Mouse (Mus musculus) cortical plate, adult 2 months (tissue): Measurements from ENCODE around the gene Cldn2. TPM values are rescaled to one million over a fixed set of nuclear protein-coding genes. Genes with fewer than 3 reads are reported as not detected.

Experiments used
- H3K27ac ChIP-seq: fragments of 200-500 bp; 2 replicates; pipeline ENCODE4 v1.5.1; 2012; ENCODE audit warnings: low read length, control low read depth, inconsistent platforms; ENCODE audit not compliant: insufficient read depth
- H3K4me1 ChIP-seq: fragments of 200-500 bp; 2 replicates; pipeline ENCODE4 v1.6.1; 2011; ENCODE audit warnings: low read length; ENCODE audit not compliant: control insufficient read depth, insufficient read depth
- H3K4me3 ChIP-seq: fragments of 200-500 bp; 2 replicates; pipeline ENCODE4 v1.5.1; 2011; ENCODE audit warnings: mild to moderate bottlenecking, low read length, control low read depth; ENCODE audit not compliant: insufficient read depth
- CTCF ChIP-seq: fragments of 200-500 bp; IDR thresholded peaks from 2 replicates; pipeline ENCODE4 v1.5.1; 2011; ENCODE audit warnings: mild to moderate bottlenecking, control low read depth, low read length; ENCODE audit not compliant: insufficient read depth; ENCODE audit errors: extremely low read depth
- POLR2A ChIP-seq: fragments of 200-500 bp; IDR thresholded peaks from 2 replicates; pipeline ENCODE4 v1.6.1; 2011; ENCODE audit warnings: mild to moderate bottlenecking, low read length, control low read depth; ENCODE audit not compliant: insufficient read depth; ENCODE audit errors: extremely low read depth
- polyA plus RNA-seq: library from polyadenylated mRNA; depleted of rRNA; stranded (reverse); fragments of >200 nt; gene quantifications from 2 replicates; pipeline ENCODE4 v1.2.3, GENCODE M21; 2012

Cldn2 gene
- polyA plus RNA-seq, 1 experiment = 0.06 TPM

GRCm38 (mm10) chrX:139781563-139781962, 19.1 kb upstream of the Cldn2 start:
- Histone ChIP-seq H3K4me3 (no peak overlapping the region), H3K4me1 (no peaks in the 10 kb centered on the region), H3K27ac (no peak overlapping the region)
- TF ChIP-seq POLR2A (no peak), CTCF (no peak)

GRCm38 (mm10) chrX:139782278-139783044, 18.2 kb upstream of the Cldn2 start, which contains the start of gene Ripply1:
Gene Ripply1, minus strand, starts transcription at chrX:139782353.
- no peak within 1 kb of the TSS for H3K27ac ChIP-seq
- no peaks in the 10 kb centered on the region for H3K4me1 ChIP-seq
- TF ChIP-seq POLR2A (no peak), CTCF (no peak)
- no peak within 1 kb of the TSS for H3K4me3 ChIP-seq

- H3K27ac ChIP-seq = no peak overlapping the region
- H3K4me1 ChIP-seq = no peaks in the 10 kb centered on the region
- TF ChIP-seq POLR2A (no peak), CTCF (no peak)
- no peak overlapping the region for H3K4me3 ChIP-seq
These were observed 17.6 kb upstream of the Cldn2 start for GRCm38 (mm10) chrX:139783045-139783422.

GRCm38 (mm10) chrX:139785764-139786163, 14.9 kb upstream of the Cldn2 start:
- H3K27ac ChIP-seq = no peak overlapping the region
- no peaks in the 10 kb centered on the region for H3K4me1 ChIP-seq
- TF ChIP-seq CTCF (no peak), POLR2A (no peak)
- H3K4me3 ChIP-seq = no peak overlapping the region

- Histone ChIP-seq H3K4me3 (no peak overlapping the region), H3K4me1 (no peaks in the 10 kb centered on the region), H3K27ac (no peak overlapping the region)
- no peak for TF ChIP-seq POLR2A
- no peak for TF ChIP-seq CTCF
These were observed 6.4 kb upstream of the Cldn2 start for GRCm38 (mm10) chrX:139794072-139794845.

- no peak overlapping the region for H3K4me3 ChIP-seq
- H3K27ac ChIP-seq = no peak overlapping the region
- TF ChIP-seq POLR2A (no peak), CTCF (no peak)
- no peaks in the 10 kb centered on the region for H3K4me1 ChIP-seq
These were observed 4.6 kb upstream of the Cldn2 start for GRCm38 (mm10) chrX:139796037-139796436.

- H3K4me1 ChIP-seq = no peaks in the 10 kb centered on the region
- no peak for TF ChIP-seq POLR2A
- no peak for TF ChIP-seq CTCF
- H3K27ac ChIP-seq = no peak overlapping the region
- H3K4me3 ChIP-seq = no peak overlapping the region
These were observed 2.8 kb upstream of the Cldn2 start for GRCm38 (mm10) chrX:139797875-139798274.

- no peak for TF ChIP-seq CTCF
- TF ChIP-seq POLR2A = no peak
- no peak overlapping the region for H3K27ac ChIP-seq
- H3K4me1 ChIP-seq = no peaks in the 10 kb centered on the region
- no peak overlapping the region for H3K4me3 ChIP-seq
These were observed 675 bp upstream of the Cldn2 start for GRCm38 (mm10) chrX:139799953-139800352.

- Histone ChIP-seq H3K27ac (no peak overlapping the region), H3K4me1 (no peaks in the 10 kb centered on the region), H3K4me3 (no peak overlapping the region)
- TF ChIP-seq CTCF (no peak), POLR2A (no peak)
These were observed 2.4 kb downstream of the Cldn2 start for GRCm38 (mm10) chrX:139803028-139803427.

- no peaks in the 10 kb centered on the region for H3K4me1 ChIP-seq
- H3K4me3 ChIP-seq = no peak overlapping the region
- no peak for TF ChIP-seq CTCF
- no peak for TF ChIP-seq POLR2A
- no peak overlapping the region for H3K27ac ChIP-seq
These were observed 5.3 kb downstream of the Cldn2 start for GRCm38 (mm10) chrX:139805918-139806317.
